Mouse (Mus musculus) frontal cortex, adult 2 months (tissue): ENCODE results near the gene Grb10. TPM values are rescaled to one million over a fixed set of nuclear protein-coding genes. Genes with fewer than 3 reads are reported as not detected.
A peak's percentile ranks its signal among the peaks of the same experiment; 100 is the strongest.

Experiments used
- DNase-seq, 2 experiments: peaks; one replicate each; pipeline ENCODE4 v3.0.0; 2022; ENCODE audit warnings: low spot score in 1 of 2; ENCODE audit errors: extremely low spot score in 1 of 2
- polyA plus RNA-seq: library from polyadenylated mRNA; depleted of rRNA; stranded (reverse); fragments of >200 nt; gene quantifications from 2 replicates; pipeline ENCODE4 v1.2.3, GENCODE M21; 2012

Grb10 gene
- polyA plus RNA-seq, 1 experiment: 35.6 TPM

DNA sequence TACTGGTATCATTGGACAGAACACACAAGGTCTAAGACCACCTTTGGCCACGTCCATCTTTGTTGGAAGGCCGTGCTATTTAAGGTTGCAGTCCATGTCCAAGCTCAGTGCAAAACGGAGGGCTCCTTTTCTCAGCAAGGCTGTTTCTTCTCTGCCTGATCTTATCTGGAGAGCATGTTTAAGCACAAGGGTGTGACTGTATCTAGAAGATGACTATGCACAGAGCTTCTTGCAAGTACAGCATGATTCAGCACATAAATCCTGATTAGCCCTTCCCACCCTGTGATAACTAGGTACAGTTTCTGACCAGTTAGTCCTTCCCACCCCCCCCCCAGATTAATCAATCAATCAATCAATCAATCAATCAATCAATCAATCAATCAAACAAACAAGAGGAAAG, 115.1 kb downstream of the Grb10 start:
- DNase-seq: no peak

GRCm38 (mm10) chr11:11922106-11922505, 116.4 kb downstream of the Grb10 start:
- DNase-seq: no peak

DNA sequence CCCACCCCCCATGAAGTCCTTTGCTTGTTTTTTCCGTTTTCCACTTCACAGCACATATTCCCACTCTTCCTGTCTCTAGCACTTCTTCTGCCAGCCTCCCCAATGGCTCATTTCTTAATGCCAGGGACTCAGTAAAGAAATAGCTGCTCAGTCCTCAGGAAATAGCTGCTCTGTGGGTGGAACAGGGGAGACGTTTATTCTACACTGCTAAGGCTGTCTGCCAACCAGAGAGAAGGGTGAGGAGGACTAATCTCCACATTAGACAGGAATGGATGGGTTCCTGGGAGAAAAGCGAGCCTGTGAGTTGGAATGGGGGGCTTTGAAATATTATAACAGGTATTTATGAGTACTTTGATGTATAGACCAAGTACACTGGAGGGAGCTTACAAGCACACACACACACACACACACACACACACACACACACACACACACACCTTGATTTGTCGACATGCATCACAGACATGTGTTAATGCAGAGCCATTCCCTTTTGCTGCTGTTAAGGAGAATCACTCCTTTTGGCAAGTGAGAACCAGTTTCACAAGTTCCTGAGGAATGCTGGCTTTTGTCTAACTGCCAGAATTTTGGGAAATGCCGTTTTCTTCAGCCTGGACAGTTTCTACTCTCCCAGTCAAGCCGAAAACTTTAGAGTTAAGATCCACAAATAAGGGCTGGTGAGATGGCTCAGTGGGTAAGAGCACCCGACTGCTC, 130.6 kb downstream of the Grb10 start:
- peak; percentile 5 to 53 for DNase-seq

GRCm38 (mm10) chr11:11905518-11905917, 133.0 kb downstream of the Grb10 start:
- DNase-seq: no peak

GRCm38 (mm10) chr11:11904995-11905394, 133.5 kb downstream of the Grb10 start:
- DNase-seq: no peak

GRCm38 (mm10) chr11:11901509-11901908, 137.0 kb downstream of the Grb10 start:
- DNase-seq: no peak

DNA sequence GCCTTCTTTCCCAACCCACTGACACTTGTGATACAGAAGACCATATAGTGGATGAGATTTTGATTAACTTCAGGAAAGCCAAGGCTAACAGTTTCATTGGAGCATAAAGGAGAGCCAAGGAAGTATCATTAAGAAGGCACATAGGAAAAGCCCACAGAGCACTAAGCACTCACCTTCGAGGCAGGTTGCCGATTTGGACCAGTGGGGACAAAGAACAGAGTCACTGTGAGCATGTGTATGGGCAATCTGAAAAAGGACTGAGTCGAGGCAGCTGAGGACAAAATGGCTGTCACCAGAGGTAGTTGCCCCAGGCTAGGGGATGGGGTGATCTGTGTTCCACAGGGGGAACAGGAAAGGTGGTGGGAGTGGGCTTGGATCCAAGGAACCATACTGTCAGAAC, 140.0 kb downstream of the Grb10 start:
- DNase-seq: no peak

DNA sequence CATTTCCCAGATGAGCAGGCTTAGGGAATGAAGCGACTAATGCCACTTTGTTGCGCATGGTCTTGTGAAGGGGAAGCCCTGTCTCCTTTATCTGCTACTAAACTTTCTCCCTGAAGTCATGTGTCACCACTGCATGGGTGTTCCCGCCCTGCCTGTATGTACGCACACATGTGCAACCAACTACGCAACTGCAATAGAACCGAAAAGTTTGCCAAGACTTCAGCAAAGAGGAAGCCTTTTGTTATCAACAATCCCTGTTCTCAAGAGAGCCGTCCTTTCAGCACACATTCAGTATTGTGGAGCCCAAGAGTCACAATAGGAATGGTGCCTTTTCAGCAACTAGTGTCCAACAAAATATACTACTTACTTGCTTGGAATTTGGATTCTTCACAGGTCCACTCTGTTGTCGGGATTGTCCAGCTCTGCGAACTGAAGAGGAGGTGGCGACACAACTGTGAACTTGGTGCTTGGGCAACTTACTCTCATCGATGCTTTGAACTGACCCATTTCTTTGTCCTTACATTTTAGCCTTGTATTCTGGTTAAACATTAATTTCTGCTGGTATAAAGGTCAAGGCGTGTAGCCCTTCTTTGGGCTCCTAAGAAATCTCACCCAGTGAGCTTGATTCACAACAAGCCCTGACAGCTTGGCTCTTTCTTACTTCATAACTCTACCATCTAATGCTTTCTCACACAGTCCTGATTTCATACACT, 140.7 kb downstream of the Grb10 start, which contains the start of gene Ddc:
Ddc (minus strand) TSS at position 500 of the 713 bp plus-strand sequence.
- no peak for DNase-seq

GRCm38 (mm10) chr11:11895479-11895878, 143.0 kb downstream of the Grb10 start:
- no peak for DNase-seq

GRCm38 (mm10) chr11:11893769-11894168, 144.7 kb downstream of the Grb10 start:
- no peak for DNase-seq

- no peak for DNase-seq
Observed at GRCm38 (mm10) chr11:11892993-11893602, 145.4 kb downstream of the Grb10 start.

- DNase-seq: no peak
Observed at GRCm38 (mm10) chr11:11891832-11892231, 146.7 kb downstream of the Grb10 start.

- no peak for DNase-seq
Observed at GRCm38 (mm10) chr11:11890139-11890741, 148.2 kb downstream of the Grb10 start.

- DNase-seq: no peak
Observed at GRCm38 (mm10) chr11:11888727-11889126, 149.8 kb downstream of the Grb10 start.

DNA sequence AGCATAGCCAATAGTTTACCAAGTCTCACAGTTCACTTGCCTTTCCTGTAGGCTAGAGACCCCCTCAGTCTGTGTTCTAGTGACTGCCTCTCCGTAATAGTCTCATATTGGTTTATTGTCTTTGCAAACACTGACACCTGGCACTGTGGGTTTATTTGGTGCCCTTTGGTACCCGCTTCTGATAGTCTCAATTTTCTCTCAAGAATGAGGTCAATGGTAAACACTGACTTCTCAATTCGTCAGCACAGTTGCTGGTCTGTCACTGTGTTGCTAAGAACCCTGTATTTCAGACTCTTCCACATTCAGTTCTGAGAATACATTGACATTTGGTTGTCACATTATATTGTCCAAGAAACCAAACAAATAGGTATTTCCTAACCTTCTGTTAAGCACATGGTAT, 150.4 kb downstream of the Grb10 start:
- DNase-seq: no peak

DNA sequence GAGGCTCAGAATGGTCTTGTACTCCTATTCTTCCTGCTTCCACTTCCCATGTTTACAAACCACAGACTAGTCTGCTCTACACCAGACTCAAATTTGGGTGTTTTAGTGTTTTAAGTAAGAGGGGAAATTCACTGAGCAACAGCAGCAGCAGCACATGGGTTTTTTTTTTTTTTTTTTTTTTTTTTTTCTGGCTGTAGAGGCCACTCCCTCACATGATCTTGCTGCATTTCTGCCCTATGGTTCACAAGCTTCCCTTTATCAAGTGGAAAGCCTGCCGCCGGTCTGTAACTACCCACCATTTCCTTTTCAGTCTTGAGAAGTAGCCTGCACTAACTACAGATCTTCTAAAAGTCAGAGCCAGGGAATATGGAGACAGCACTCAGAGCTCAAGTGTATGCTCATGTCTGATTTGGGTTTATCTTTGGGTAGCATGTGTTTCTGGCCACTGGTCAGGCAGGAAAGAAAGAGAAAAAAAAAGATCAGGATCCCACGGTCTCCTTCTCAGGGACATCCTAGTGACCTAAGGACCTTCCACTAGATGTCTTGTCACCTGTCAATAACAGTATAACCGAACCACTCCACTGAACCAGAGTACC, 152.0 kb downstream of the Grb10 start:
- no peak for DNase-seq

- no peak for DNase-seq
Observed at GRCm38 (mm10) chr11:11885921-11886320, 152.6 kb downstream of the Grb10 start.

DNA sequence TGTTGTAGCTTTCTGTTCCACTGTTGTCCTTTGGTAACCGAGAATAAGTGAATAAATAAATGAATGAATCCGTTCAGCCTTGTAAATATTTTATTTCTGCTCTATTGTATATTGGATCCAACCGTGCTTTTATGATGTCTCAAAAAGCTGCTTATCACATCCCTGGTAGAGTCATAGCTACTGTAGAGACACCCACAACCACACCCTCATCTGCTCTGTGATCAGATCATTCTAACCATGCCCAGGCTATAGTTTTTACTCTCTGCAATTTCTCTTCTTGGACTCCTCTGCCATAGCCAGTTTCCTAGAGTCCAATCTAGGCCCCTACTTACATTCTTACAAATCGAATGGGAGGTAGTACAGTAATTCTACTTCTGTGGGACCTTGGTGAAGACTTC, 153.2 kb downstream of the Grb10 start:
- no peak for DNase-seq

- no peak for DNase-seq
Observed at GRCm38 (mm10) chr11:11884533-11885245, 153.8 kb downstream of the Grb10 start.

- no peak for DNase-seq
Observed at GRCm38 (mm10) chr11:11881783-11882155, 156.7 kb downstream of the Grb10 start.
